Mouse (Mus musculus) liver, postnatal 0 days (tissue): ENCODE data around the gene Zfp78.

Experiments used
- CTCF ChIP-seq: sonication (generic); IDR thresholded peaks from 2 replicates; pipeline ENCODE4 v1.5.1; 2016; ENCODE audit warnings: antibody characterized with exemption, low read depth
- EP300 ChIP-seq: IDR thresholded peaks from 2 replicates; pipeline ENCODE4 v1.6.1; 2016; ENCODE audit warnings: antibody characterized with exemption, low read depth, mild to moderate bottlenecking

DNA sequence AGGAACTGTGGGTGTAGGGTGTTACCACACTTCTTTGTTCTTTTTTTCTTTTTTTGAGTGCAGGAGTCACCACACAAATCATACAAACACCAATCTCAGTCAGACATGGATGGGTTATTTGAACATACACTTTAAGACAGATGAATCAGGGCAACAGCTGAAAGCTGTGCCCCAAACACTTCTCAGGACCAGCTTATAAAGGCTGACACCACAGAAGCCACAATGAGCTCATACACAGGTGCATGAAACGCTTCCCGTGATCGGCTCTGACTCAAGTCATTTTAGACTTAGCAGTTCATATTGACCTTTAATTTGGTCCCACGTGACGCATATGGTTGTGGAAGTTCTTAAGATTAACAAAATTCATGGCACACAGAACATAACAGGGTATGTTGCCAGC lies 23.2 kb upstream of the Zfp78 start:
- TF ChIP-seq CTCF (no peak), EP300 (no peak)
